Mouse (Mus musculus): ENCODE data around the gene Krt35. TPM values are rescaled to one million over a fixed set of nuclear protein-coding genes. Genes with fewer than 3 reads are reported as not detected.

The Krt35 gene
- total and polyA plus RNA-seq, 3 experiments, result not detected

DNA sequence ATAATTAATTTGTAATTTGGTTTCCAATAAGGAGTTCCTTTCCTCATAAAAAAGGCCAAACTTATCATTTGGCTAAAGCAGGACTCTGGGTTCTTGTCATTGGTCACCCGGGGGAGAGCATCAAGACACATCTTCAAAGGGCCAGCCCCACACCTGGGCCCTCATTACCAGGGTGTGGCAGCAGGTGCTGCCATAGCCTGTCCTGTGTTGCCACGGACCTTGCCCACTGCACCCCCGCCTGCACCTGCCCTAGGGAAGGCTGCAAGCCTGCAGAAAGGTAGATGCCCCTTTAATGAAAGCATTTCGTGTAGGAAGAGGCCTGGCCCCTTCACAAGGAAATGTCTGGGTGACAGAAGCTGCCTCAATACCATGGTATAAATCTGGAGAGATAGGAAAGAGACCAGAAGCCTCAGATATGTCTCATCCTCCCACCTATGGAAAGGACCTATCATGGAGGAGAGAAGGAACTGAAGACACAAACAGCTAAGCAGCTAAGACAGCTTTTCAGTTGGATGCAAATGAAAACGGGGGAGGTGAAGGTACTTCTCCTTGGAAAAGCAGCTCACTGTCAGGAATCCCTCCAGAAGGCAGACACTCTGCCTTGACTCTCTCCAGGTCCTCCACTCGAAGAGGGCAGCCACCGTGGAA, 7.5 kb downstream of the Krt35 start:
- H3K27me3 ChIP-seq (ENCODE audit: control insufficient read depth in 1 of 2, insufficient read depth in 2 of 2, low read length in 2 of 2), result no peaks in the 10 kb centered on the region
- H3K79me2 ChIP-seq (ENCODE audit: control insufficient read depth, insufficient read depth, low read length, poor library complexity), result no peaks in the 10 kb centered on the region
- no peak overlapping the region for H3K27ac ChIP-seq (ENCODE audit: control insufficient read depth, low read depth, low read length)
- H3K9ac ChIP-seq (ENCODE audit: control insufficient read depth, low read depth, low read length, poor library complexity, severe bottlenecking), result no peak overlapping the region
- TF ChIP-seq JUND (IDR thresholded peaks at IDR 0.05; ENCODE audit: low read depth, low read length) (no peak), MXI1 (IDR thresholded peaks at IDR 0.05; ENCODE audit: low read depth, low read length) (no peak), HCFC1 (IDR thresholded peaks at IDR 0.05; ENCODE audit: low read depth, low read length) (no peak), SIN3A (IDR thresholded peaks at IDR 0.05; ENCODE audit: low read length) (no peak), GABPA (IDR thresholded peaks at IDR 0.05; ENCODE audit: low read depth, low read length) (no peak), ZC3H11A (IDR thresholded peaks at IDR 0.05; ENCODE audit: low read depth, low read length) (no peak), ETS1 (IDR thresholded peaks at IDR 0.05; ENCODE audit: low read depth, low read length) (no peak), GATA1 (IDR thresholded peaks at IDR 0.05; ENCODE audit: low read depth, low read length) (no peak), TCF12 (IDR thresholded peaks at IDR 0.05; ENCODE audit: low read depth, low read length) (no peak), POLR2A (IDR thresholded peaks at IDR 0.05; ENCODE audit: control insufficient read depth in 1 of 2, insufficient read depth in 1 of 2, low read depth in 1 of 2, low read length in 2 of 2, poor library complexity in 1 of 2) (no peak), POLR2AphosphoS2 (IDR thresholded peaks at IDR 0.05; ENCODE audit: low read length) (no peak), EP300 (IDR thresholded peaks at IDR 0.05; ENCODE audit: low read depth in 1 of 2, low read length in 2 of 2) (no peak), ZKSCAN1 (IDR thresholded peaks at IDR 0.05; ENCODE audit: low read depth, low read length) (no peak), UBTF (IDR thresholded peaks at IDR 0.05; ENCODE audit: borderline replicate concordance, insufficient read depth, low read depth, low read length) (no peak), ZNF384 (IDR thresholded peaks at IDR 0.05; ENCODE audit: low read depth, low read length) (no peak)
- no peaks in the 10 kb centered on the region for H3K9me3 ChIP-seq (replicated peaks; ENCODE audit: insufficient read depth, low read length)
- H3K36me3 ChIP-seq (ENCODE audit: control insufficient read depth in 1 of 2, insufficient read depth in 2 of 2, low read length in 2 of 2), result no peaks in the 10 kb centered on the region
- H3K4me3 ChIP-seq (ENCODE audit: control insufficient read depth in 1 of 2, insufficient read depth in 1 of 2, low read depth in 2 of 2, low read length in 2 of 2), result no peak overlapping the region
- DNase-seq (ENCODE audit: low read depth, low spot score), result no peak
- no peaks in the 10 kb centered on the region for H3K4me1 ChIP-seq (ENCODE audit: control insufficient read depth in 1 of 2, insufficient read depth in 2 of 2, low read length in 2 of 2)

DNA sequence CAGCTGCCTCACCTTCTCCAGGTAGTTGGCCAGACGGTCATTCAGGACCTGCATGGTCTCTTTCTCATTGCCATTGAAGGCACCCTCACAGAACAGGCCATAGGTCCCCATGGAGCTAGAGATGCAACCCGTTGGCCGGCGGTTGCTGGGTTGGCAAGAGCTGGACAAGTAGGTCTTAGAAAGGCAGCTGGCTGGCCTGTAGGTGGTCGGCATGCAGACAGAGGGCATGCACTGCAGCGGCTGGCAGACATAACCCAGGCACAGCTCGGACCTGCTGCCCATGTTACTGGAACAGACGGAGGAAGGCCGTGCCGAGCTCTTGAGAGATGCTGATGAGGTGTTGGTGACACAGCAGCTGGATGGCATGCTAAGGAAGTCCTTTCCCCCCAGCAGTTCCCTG, 8.2 kb downstream of the Krt35 start, which contains the start of gene Krt32:
Gene Krt32 (minus strand): TSS at position 366 of the 400 bp plus-strand sequence.
- no peak for DNase-seq (ENCODE audit: low read depth, low spot score)
- H3K9me3 ChIP-seq (replicated peaks; ENCODE audit: insufficient read depth, low read length), result no peaks in the 10 kb centered on the region
- no peaks in the 10 kb centered on the region for H3K36me3 ChIP-seq (ENCODE audit: control insufficient read depth in 1 of 2, insufficient read depth in 2 of 2, low read length in 2 of 2)
- no peak within 1 kb of the TSS for H3K4me3 ChIP-seq (ENCODE audit: control insufficient read depth in 1 of 2, insufficient read depth in 1 of 2, low read depth in 2 of 2, low read length in 2 of 2)
- H3K27ac ChIP-seq (ENCODE audit: control insufficient read depth, low read depth, low read length), result no peak within 1 kb of the TSS
- H3K9ac ChIP-seq (ENCODE audit: control insufficient read depth, low read depth, low read length, poor library complexity, severe bottlenecking), result no peak within 1 kb of the TSS
- no peaks in the 10 kb centered on the region for H3K27me3 ChIP-seq (ENCODE audit: control insufficient read depth in 1 of 2, insufficient read depth in 2 of 2, low read length in 2 of 2)
- TF ChIP-seq TCF12 (IDR thresholded peaks at IDR 0.05; ENCODE audit: low read depth, low read length), result no peak
- TF ChIP-seq NELFE (IDR thresholded peaks at IDR 0.05; ENCODE audit: low read depth, low read length), result no peak
- no peak for TF ChIP-seq CTCF (IDR thresholded peaks at IDR 0.05 in 2 of 3, conservative IDR thresholded peaks at IDR 0.05 in 1 of 3; ENCODE audit: control insufficient read depth in 1 of 3, insufficient read depth in 1 of 3, low read depth in 2 of 3, low read length in 3 of 3, poor library complexity in 1 of 3, severe bottlenecking in 1 of 3)
- no peak for TF ChIP-seq CHD2 (IDR thresholded peaks at IDR 0.05; ENCODE audit: low read length)
- no peak for TF ChIP-seq KAT2A (conservative IDR thresholded peaks at IDR 0.05; ENCODE audit: low read depth, low read length)
- TF ChIP-seq JUND (IDR thresholded peaks at IDR 0.05; ENCODE audit: low read depth, low read length), result no peak
- no peak for TF ChIP-seq E2F4 (IDR thresholded peaks at IDR 0.05; ENCODE audit: borderline replicate concordance, low read depth, low read length)
- H3K4me1 ChIP-seq (ENCODE audit: control insufficient read depth in 1 of 2, insufficient read depth in 2 of 2, low read length in 2 of 2), result no peaks in the 10 kb centered on the region
- no peaks in the 10 kb centered on the region for H3K79me2 ChIP-seq (ENCODE audit: control insufficient read depth, insufficient read depth, low read length, poor library complexity)
